ENCODE assay signal across 12 mouse cellular contexts in genomic region chr6:128122127-128122526, GRCm38 (mm10). TPM values are rescaled to one million over a fixed set of nuclear protein-coding genes. Genes with fewer than 3 reads are reported as not detected.
DNase-seq lines count a peak whose midpoint lies in the region; ATAC-seq lines count a peak whose summit lies in the region.
"Had no signal": no experiment of that assay in that cellular context is flagged by ENCODE, and none has a peak within 500 bp of the region (broad histone marks: within the 10 kb centered on the region; RNA-seq: fewer than 3 reads in every experiment).

No protein-coding gene starts in this region.

- H3K4me3 ChIP-seq in heart, embryonic 13.5 days = no peak overlapping the region
- no peak overlapping the region for H3K4me3 ChIP-seq in lung, embryonic 15.5 days
- no peak overlapping the region for H3K4me3 ChIP-seq in heart, embryonic 14.5 days (ENCODE audit: control insufficient read depth in 1 of 2, insufficient read depth in 1 of 2, low read depth in 1 of 2, low read length in 2 of 2)
- H3K4me3 ChIP-seq in stomach, embryonic 16.5 days (replicated peaks; ENCODE audit: low read length) = no peak overlapping the region
- H3K4me3 ChIP-seq: neural tube, embryonic 12.5 days had no signal

- H3K27me3 ChIP-seq in heart, embryonic 13.5 days (replicated peaks) = no peaks in the 10 kb centered on the region
- H3K27me3 ChIP-seq in lung, embryonic 15.5 days = no peaks in the 10 kb centered on the region
- H3K27me3 ChIP-seq in heart, embryonic 14.5 days (ENCODE audit: control insufficient read depth, insufficient read depth, low read length) = no peaks in the 10 kb centered on the region
- no peaks in the 10 kb centered on the region for H3K27me3 ChIP-seq in stomach, embryonic 16.5 days (ENCODE audit: control insufficient read depth, insufficient read depth, low read length)
- H3K27me3 ChIP-seq: neural tube, embryonic 12.5 days had no signal

- DNase-seq in heart, postnatal 4 days = no peak
- DNase-seq in lung, postnatal 25 days (ENCODE audit: low spot score) = no peak
- DNase-seq in urinary bladder, postnatal 4 days (ENCODE audit: low spot score in 2 of 2) = no peak
- no peak for DNase-seq in retina, embryonic 14.5 days (ENCODE audit: low spot score)
- DNase-seq: right cerebral cortex, postnatal 25 days; thymus, postnatal 25 days had no signal

- H3K36me3 ChIP-seq in heart, embryonic 13.5 days = peaks cover 22% of the 10 kb centered on the region
- H3K36me3 ChIP-seq in lung, embryonic 15.5 days = no peaks in the 10 kb centered on the region
- H3K36me3 ChIP-seq in heart, embryonic 14.5 days (ENCODE audit: control insufficient read depth, insufficient read depth, low read length) = peaks cover 14% of the 10 kb centered on the region
- H3K36me3 ChIP-seq in stomach, embryonic 16.5 days (ENCODE audit: control insufficient read depth, insufficient read depth, low read length) = no peaks in the 10 kb centered on the region
- H3K36me3 ChIP-seq: neural tube, embryonic 12.5 days had no signal

- H3K4me1 ChIP-seq in heart, embryonic 13.5 days = peaks cover 78% of the 10 kb centered on the region
- H3K4me1 ChIP-seq in lung, embryonic 15.5 days = peaks cover 50% of the 10 kb centered on the region
- peaks cover 56 to 66% of the 10 kb centered on the region in 2 experiments for H3K4me1 ChIP-seq in heart, embryonic 14.5 days (ENCODE audit: control insufficient read depth in 2 of 2, insufficient read depth in 2 of 2, low read length in 2 of 2)
- H3K4me1 ChIP-seq in stomach, embryonic 16.5 days (ENCODE audit: control insufficient read depth, insufficient read depth, low read length) = peaks cover 24% of the 10 kb centered on the region

- peak overlapping the region; percentile 22; the same call in 1 of the 2 replicates for H3K4me2 ChIP-seq in heart, embryonic 13.5 days
- no peak overlapping the region for H3K4me2 ChIP-seq in lung, embryonic 15.5 days
- peak overlapping the region; percentile 40 for H3K4me2 ChIP-seq in heart, embryonic 14.5 days (ENCODE audit: low read length)
- no peak overlapping the region for H3K4me2 ChIP-seq in stomach, embryonic 16.5 days (ENCODE audit: low read depth, low read length)
- H3K4me2 ChIP-seq: neural tube, embryonic 12.5 days had no signal

- peak overlapping the region; percentile 66 for H3K9ac ChIP-seq in heart, embryonic 13.5 days
- H3K9ac ChIP-seq in lung, embryonic 15.5 days = no peak overlapping the region
- peak overlapping the region; percentile 60 for H3K9ac ChIP-seq in heart, embryonic 14.5 days (ENCODE audit: low read length)
- no peak overlapping the region; the same call in 1 of the 2 replicates for H3K9ac ChIP-seq in stomach, embryonic 16.5 days (ENCODE audit: low read length)
- H3K9ac ChIP-seq: neural tube, embryonic 12.5 days had no signal

- no peaks in the 10 kb centered on the region for H3K9me3 ChIP-seq in heart, embryonic 13.5 days
- no peaks in the 10 kb centered on the region for H3K9me3 ChIP-seq in lung, embryonic 15.5 days
- no peaks in the 10 kb centered on the region for H3K9me3 ChIP-seq in heart, embryonic 14.5 days (ENCODE audit: control insufficient read depth, low read length)
- H3K9me3 ChIP-seq in stomach, embryonic 16.5 days (replicated peaks; ENCODE audit: control insufficient read depth, low read length) = no peaks in the 10 kb centered on the region
- H3K9me3 ChIP-seq: neural tube, embryonic 12.5 days had no signal

- WGBS in heart, embryonic 13.5 days = 26% methylated on average over 5 of the region's 5 CpGs
- WGBS in lung, embryonic 15.5 days = 25% methylated on average over 5 of the region's 5 CpGs
- WGBS in heart, embryonic 14.5 days = 22% methylated on average over 5 of the region's 5 CpGs
- 30% methylated on average over 5 of the region's 5 CpGs for WGBS in stomach, embryonic 16.5 days

- peak overlapping the region; percentile 86 for H3K27ac ChIP-seq in heart, embryonic 13.5 days (replicated peaks)
- H3K27ac ChIP-seq in lung, embryonic 15.5 days = peak overlapping the region; percentile 56
- H3K27ac ChIP-seq in heart, embryonic 14.5 days (replicated peaks in 1 of 2; ENCODE audit: control insufficient read depth in 1 of 2, insufficient read depth in 1 of 2, low read depth in 2 of 2, low read length in 2 of 2) = peak overlapping the region in 1 of 2 experiments; percentile 74; a peak in 2 of 4 replicates
- H3K27ac ChIP-seq in stomach, embryonic 16.5 days (ENCODE audit: low read length) = peak overlapping the region; percentile 73
- H3K27ac ChIP-seq: macrophage; neural tube, embryonic 12.5 days had no signal

- ATAC-seq in heart, embryonic 13.5 days (ENCODE audit: extremely low read depth, insufficient number of reproducible peaks, low FRiP score, low TSS enrichment) = no peak
- no peak for ATAC-seq in lung, embryonic 15.5 days (ENCODE audit: borderline replicate concordance, extremely low read depth, low FRiP score, low TSS enrichment)
- ATAC-seq in heart, embryonic 14.5 days (ENCODE audit: insufficient number of reproducible peaks, insufficient read depth, low FRiP score, low read depth) = no peak
- ATAC-seq in stomach, embryonic 16.5 days (ENCODE audit: insufficient read depth, low FRiP score) = peak; percentile 11; the same call in 1 of the 2 replicates

RNA-seq across cellular contexts. Expression of gene Tspan9, which starts 21.3 kb away (rescaled TPM):
- 127 and 140 TPM in 2 replicates for polyA plus RNA-seq in heart, embryonic 13.5 days (2015; fragmentation: Nextera tagmentation; extraction: Ambion mirVana)
- total RNA-seq in heart, postnatal 4 days (2021) = 100 to 1,000 TPM; 216 TPM
- 128 and 130 TPM in 2 replicates for polyA plus RNA-seq in lung, embryonic 15.5 days (2015; fragmentation: Nextera tagmentation; extraction: Ambion mirVana)
- polyA plus RNA-seq in heart, embryonic 14.5 days (2014; fragmentation: Nextera tagmentation; extraction: Ambion mirVana) = 142 and 143 TPM in 2 replicates
- 177 and 178 TPM in 2 replicates for polyA plus RNA-seq in stomach, embryonic 16.5 days (2015; fragmentation: Nextera tagmentation; extraction: Ambion mirVana)

Comparison
In these comparisons a context has a peak if more than half of its experiments do, and no peak if none do; other contexts are left out.
1. H3K4me2 ChIP-seq: peak in heart, embryonic 13.5 days (single experiment) and heart, embryonic 14.5 days (single experiment); none in lung, embryonic 15.5 days (single experiment) and stomach, embryonic 16.5 days (single experiment).
2. H3K9ac ChIP-seq: peak in heart, embryonic 13.5 days (single experiment) and heart, embryonic 14.5 days (single experiment); none in lung, embryonic 15.5 days (single experiment) and stomach, embryonic 16.5 days (single experiment).